Mouse (Mus musculus) heart, adult 10 weeks (tissue): Measurements from ENCODE around the gene Kif28. TPM values are rescaled to one million over a fixed set of nuclear protein-coding genes. Genes with fewer than 3 reads are reported as not detected.

ENCODE experiments used
- polyA plus RNA-seq: library from polyadenylated mRNA; stranded (reverse); fragments of 350-450 nt; fragmentation: Illumina TruSeq; extraction: RNeasy Lipid Tissue Mini Kit (QIAGEN cat#74804); gene quantifications from one replicate; pipeline ENCODE4 v1.2.3, GENCODE M21; 2014; ENCODE audit warnings: low read depth, low replicate concordance

Kif28 gene
- polyA plus RNA-seq = 0.94 TPM

GRCm38 (mm10) chr1:179745171-179745570 lies at the start of gene Kif28:
Gene Kif28 (minus strand): TSS chr1:179745271.

GRCm38 (mm10) chr1:179668013-179668805 lies 76.9 kb downstream of the Kif28 start, which contains the start of gene Sccpdh:
Gene Sccpdh (plus strand): TSS chr1:179668210.

Other genes with a start within 250 kb of the Kif28 start
- gene Smyd3, start 227.2 kb downstream of the Kif28 start, polyA plus RNA-seq = 4.6 TPM
- gene Tfb2m, start 199.0 kb downstream of the Kif28 start, polyA plus RNA-seq = 67.9 TPM
- 38.3 TPM for gene Cnst, start 198.9 kb downstream of the Kif28 start, polyA plus RNA-seq
- gene Sccpdh, start 77.1 kb downstream of the Kif28 start, polyA plus RNA-seq = 56.8 TPM
- not detected for gene Gm10518, start 58.1 kb upstream of the Kif28 start, polyA plus RNA-seq
- 19.9 TPM for gene Ahctf1, start 58.4 kb upstream of the Kif28 start, polyA plus RNA-seq
- gene Cdc42bpa, start 215.2 kb upstream of the Kif28 start, polyA plus RNA-seq = 21.7 TPM